Mouse (Mus musculus) v-Abl transformed pro-B cells (cell line): ENCODE results near the gene Col9a3.

Source experiments
- in situ Hi-C, 2 experiments: fragments of 400-800 bp; cut with MboI; formaldehyde crosslinking; loops; one replicate each; pipeline ENCODE4 v1.15.1; 2025; ENCODE audit not compliant: unreplicated experiment in 2 of 2

Col9a3 gene

DNA sequence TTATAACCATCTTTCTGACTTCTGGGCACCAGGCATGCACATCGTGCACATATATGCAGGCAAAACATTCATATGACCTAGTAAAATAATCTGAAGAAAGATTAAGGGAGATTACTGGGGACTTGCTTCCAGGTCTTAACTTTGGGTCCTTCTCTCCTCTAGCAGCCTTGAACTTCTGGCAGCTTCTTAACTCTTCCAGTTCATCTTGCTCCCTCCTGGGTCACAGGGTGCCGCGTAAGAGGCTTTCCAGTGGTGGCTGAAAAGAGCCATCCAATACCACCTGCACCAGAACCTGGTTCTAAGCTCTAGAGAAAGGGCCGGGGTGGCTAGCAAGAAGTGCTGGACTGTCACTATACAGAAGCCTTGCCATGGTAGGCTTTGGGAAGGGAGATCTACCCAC, at the start of gene Col9a3:
Col9a3 (plus strand) TSS at position 301 of the 400 bp plus-strand sequence.
- in situ Hi-C loops = loop anchor here in 1 of 2 experiments (25.0 kb wide), 2 partner anchors 560 to 685 kb away; partner anchors contain the start of genes Psma7 and Ss18l1

DNA sequence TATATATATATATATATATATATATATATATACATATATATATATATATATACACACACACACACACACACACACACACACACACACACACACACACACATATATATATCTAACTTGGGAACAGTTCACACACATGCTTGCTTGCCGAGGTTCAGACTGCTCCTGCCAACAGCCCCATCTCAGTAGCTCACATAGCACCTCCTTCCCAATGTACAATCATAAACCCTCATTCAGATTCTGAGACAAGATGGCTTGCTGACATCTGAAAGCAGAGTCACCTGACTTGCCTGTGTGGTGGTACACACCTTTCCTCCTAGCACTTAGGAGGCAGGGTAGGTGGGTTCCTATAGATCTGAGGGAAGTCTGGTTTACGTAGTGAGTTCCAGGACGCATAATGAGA, 45.2 kb upstream of the Col9a3 start:
- in situ Hi-C loops = loop anchor here in 1 of 2 experiments (5.0 kb wide), 1 partner anchor 60 kb away; no protein-coding TSS in a partner anchor

DNA sequence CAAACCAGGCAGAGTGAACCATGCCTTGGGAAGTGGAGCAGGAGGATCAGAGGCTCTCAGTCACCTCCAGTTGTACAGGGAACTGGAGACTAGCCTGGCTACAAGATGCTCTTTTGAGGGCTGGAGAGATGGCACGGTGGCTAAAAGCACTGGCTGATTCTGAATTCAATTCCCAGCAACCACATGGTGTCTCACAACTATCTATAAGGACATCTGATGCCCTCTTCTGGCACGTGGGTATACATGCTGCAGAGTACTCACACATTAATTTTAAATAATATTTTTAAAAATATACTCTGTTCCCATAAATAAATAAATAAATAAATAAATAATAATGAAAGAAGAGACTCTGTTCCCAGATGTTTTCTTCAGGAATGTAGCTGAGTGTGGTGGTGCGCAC, 42.4 kb upstream of the Col9a3 start:
- in situ Hi-C loops = loop anchor here (5.0 kb wide), 3 partner anchors 83 to 273 kb away; no protein-coding TSS in a partner anchor

DNA sequence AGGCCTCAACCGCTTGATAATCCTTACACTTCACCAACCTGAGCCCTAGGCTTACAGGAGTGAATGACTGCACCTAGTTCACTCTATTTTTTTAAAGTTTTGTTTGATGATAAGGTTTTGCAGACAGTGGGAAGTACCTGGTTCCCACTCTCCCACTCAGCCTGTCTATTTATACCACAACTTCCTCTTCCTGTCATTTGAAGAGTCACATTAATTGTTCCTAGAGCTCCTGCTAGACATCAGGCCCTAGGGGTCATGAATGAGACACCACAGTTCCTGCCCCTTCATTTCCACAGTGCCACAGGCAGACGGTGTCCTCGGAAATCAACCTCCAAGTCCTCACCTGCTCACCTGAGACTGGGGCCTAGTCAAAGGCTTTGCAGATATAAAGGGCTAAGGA, 41.1 kb upstream of the Col9a3 start:
- in situ Hi-C loops = loop anchor here (5.0 kb wide), 3 partner anchors 84 to 274 kb away; no protein-coding TSS in a partner anchor

DNA sequence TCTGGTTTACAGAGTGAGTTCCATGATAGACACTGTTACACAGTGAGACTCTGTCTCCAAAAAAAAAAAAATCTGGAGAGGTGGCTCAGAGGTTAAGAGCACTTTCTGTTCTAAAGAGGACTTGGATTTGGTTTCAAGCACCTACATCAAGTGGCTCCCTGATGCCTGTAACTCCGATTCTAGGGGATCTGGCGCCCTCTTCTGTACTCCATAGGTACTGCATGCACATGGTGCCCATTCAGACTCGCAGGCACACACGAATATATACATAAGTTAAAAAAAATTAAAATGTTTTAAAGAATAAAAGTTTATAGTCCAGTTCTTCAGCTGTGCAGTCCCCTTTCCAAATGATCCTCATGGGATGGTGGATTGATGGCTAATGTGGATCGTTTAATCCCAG, 37.3 kb upstream of the Col9a3 start:
- in situ Hi-C loops = loop anchor here in 1 of 2 experiments (10.0 kb wide), 1 partner anchor 195 kb away; no protein-coding TSS in a partner anchor

- in situ Hi-C loops = loop anchor here in 1 of 2 experiments (10.0 kb wide), 1 partner anchor 193 kb away; no protein-coding TSS in a partner anchor
Measured at GRCm38 (mm10) chr2:180562146-180562545, 35.4 kb upstream of the Col9a3 start.

GRCm38 (mm10) chr2:180563296-180563695, 34.3 kb upstream of the Col9a3 start:
- in situ Hi-C loops = loop anchor here in 1 of 2 experiments (10.0 kb wide), 1 partner anchor 192 kb away; no protein-coding TSS in a partner anchor

DNA sequence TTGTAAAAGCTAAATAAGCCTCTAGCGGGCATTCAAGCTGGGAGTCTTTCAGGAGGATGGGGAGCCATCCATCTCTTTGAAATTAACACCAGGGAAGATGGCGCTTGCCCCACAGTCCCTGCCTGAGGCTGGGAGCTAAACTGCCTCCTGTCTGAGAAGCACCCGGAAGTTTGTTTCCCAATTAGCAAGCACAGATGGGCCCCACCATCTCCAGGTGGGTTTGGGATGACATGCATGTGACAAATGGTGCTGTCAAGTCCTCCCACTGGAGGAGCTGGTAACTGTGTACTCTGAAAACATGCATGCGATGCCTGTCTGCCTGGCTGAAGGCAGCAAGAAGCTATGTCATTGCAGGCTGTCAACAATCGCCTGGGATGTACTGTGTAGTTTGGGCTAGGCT, 33.7 kb upstream of the Col9a3 start:
- in situ Hi-C loops = loop anchor here in 1 of 2 experiments (10.0 kb wide), 1 partner anchor 191 kb away; no protein-coding TSS in a partner anchor

GRCm38 (mm10) chr2:180566240-180566913, 31.2 kb upstream of the Col9a3 start:
- in situ Hi-C loops = loop anchor here (5.0 to 10.0 kb wide), 2 partner anchors 188 to 216 kb away; no protein-coding TSS in a partner anchor

DNA sequence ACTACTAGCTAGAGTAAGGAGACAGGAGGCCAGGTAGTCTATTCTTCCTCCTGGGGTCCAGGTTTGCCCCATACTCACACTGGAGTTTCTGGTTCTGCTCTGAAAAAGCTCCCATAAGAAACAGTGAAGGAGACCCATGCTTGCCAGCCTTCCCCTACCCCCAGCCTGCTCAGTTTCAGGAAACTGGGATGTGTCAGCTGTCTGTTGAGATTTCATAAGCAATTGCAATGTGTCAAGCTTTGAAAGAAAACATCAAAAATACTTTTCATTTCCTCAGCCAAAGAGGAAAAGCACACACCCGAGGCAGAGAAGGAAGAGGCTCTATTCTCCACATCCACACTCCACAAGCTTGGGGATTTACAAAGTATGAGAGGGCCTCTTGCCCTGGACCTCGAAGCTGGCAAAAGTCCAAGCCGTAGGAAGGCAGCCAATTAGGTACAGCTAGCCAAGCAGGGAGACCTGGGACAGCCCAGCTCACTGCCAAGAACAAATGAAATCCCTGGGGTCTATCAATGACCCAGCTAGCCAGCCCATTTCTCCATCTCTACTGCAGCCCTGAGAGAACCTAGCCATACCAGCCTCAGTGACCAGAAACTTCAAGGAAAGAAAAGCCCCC, 28.5 kb upstream of the Col9a3 start:
- in situ Hi-C loops = loop anchor here (5.0 to 10.0 kb wide), 2 partner anchors 186 to 213 kb away; no protein-coding TSS in a partner anchor

DNA sequence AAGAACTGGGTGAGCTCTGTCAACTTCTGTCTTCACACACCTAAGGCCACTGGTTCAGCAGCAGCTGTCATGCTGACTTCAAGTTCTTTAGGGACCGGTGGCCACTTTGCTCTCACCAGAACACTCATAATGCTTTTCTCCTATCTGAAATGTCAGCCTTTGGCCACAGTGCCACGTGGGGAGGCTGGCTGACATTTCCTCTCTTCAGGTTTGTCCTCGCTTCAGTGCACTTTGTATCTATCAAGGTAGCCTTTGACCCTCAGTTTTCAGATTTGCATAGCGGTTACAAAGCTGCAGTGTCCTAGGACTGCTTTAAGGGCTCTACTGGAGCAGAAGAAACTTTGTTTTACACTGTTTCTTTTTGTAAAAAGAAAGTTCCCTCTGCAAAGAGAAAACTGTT, 21.1 kb upstream of the Col9a3 start:
- in situ Hi-C loops = loop anchor here (5.0 to 25.0 kb wide), 6 partner anchors 104 to 664 kb away; partner anchors contain the start of genes Cables2 (in 1 of the 2), Psma7 (in 1 of the 2) and Ss18l1 (in 1 of the 2)

DNA sequence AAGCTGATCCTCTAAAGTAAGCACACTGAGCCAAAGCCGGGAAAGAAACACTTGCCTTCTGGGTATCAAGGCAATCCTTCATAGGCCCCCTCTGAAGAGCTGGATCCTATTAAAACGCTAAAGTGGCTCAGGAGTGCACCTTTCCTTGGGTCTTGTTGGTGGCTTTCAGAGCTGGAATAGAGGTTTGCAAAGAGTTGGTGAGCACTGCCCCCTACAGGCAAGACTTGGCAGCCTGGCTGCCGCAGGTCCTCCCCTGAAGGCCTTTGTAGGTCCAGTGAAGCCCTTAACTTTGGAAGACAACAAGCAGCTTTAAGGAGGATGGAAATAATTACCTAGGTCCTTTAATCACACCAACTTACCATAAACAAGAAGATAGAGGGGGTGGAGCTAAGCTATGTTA, 18.9 kb upstream of the Col9a3 start:
- in situ Hi-C loops = loop anchor here (5.0 to 25.0 kb wide), 6 partner anchors 106 to 666 kb away; partner anchors contain the start of genes Cables2 (in 1 of the 2), Psma7 (in 1 of the 2) and Ss18l1 (in 1 of the 2)

- in situ Hi-C loops = loop anchor here (5.0 to 25.0 kb wide), 4 partner anchors 96 to 669 kb away; partner anchors contain the start of genes Psma7 (in 1 of the 2) and Ss18l1 (in 1 of the 2)
Measured at GRCm38 (mm10) chr2:180581002-180581401, 16.6 kb upstream of the Col9a3 start, which contains the start of gene Mrgbp. Gene Mrgbp, plus strand, starts transcription at chr2:180581304.

DNA sequence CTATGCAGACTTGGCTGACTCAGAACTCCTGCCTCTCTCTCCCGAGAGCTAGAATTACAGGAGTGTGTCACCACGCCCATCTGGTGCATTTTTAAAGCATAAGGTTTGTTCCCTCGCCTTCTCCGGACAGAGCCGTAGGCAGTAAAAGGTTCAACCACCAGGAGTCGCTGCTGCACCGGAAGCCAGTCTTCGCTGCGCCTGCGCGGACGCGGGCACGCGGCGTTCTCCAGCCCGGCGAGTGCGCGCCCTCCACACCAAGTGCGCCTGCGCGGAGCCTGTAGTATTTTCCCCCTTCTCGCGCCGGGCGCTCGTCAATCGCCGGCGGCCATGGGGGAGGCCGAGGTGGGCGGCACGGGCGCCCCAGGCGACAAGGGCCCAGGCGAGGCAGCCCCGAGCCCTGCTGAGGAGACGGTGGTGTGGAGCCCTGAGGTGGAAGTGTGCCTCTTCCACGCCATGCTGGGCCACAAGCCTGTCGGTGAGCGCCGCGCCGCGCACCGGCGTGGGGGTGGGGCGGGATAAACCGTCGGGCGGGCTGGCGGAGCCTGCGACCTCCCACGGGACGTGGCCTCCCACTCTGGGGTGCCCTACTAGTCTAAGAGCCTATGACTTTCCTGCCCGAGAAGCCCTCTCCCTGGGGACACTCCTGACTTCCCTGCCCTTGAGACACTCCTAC, 15.0 kb upstream of the Col9a3 start:
- in situ Hi-C loops = loop anchor here (5.0 to 25.0 kb wide), 4 partner anchors 95 to 670 kb away; partner anchors contain the start of genes Psma7 (in 1 of the 2) and Ss18l1 (in 1 of the 2)

DNA sequence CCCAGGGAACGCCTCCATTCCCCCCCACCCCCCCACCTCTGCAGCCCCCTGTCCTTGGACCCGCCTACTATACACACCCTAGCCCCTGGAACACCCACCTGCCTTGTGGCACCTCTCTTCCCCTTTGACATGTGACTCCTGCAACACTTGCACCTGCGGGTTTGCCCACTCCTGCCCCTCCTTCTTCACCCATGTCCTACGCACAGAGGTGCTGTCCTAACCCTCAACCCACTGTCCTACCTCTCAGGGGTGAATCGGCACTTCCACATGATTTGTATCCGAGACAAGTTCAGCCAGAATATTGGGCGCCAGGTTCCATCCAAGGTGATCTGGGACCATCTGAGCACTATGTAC, 14.5 kb upstream of the Col9a3 start:
- in situ Hi-C loops = loop anchor here (5.0 to 25.0 kb wide), 4 partner anchors 94 to 671 kb away; partner anchors contain the start of genes Psma7 (in 1 of the 2) and Ss18l1 (in 1 of the 2)

DNA sequence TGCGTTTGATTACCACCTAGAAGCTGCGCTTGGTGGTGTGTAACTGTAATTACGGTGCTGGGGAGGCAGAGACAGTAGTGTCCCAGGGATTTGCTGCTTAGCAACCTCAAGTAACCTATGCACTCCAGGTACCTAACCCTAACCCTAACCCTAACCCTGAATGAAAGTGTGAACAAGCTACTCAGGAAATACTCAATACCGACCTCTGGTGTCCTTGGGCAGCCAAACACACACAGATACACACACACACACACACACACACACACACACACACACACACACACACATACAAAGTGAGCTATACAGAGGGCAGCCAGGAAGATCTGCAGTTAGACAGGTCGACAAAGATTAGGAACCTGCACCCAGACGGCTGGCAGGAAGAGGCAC, 8.9 kb upstream of the Col9a3 start:
- in situ Hi-C loops = loop anchor here in 1 of 2 experiments (25.0 kb wide), 2 partner anchors 551 to 676 kb away; partner anchors contain the start of genes Psma7 and Ss18l1

GRCm38 (mm10) chr2:180589123-180589831, 8.3 kb upstream of the Col9a3 start, which contains the start of gene Ogfr:
Gene Ogfr, plus strand, starts transcription at chr2:180589245.
- in situ Hi-C loops = loop anchor here in 1 of 2 experiments (25.0 kb wide), 2 partner anchors 552 to 677 kb away; partner anchors contain the start of genes Psma7 and Ss18l1

- in situ Hi-C loops = loop anchor here in 1 of 2 experiments (25.0 kb wide), 2 partner anchors 561 to 686 kb away; partner anchors contain the start of genes Psma7 and Ss18l1
Measured at GRCm38 (mm10) chr2:180598157-180598705, 641 bp downstream of the Col9a3 start.

DNA sequence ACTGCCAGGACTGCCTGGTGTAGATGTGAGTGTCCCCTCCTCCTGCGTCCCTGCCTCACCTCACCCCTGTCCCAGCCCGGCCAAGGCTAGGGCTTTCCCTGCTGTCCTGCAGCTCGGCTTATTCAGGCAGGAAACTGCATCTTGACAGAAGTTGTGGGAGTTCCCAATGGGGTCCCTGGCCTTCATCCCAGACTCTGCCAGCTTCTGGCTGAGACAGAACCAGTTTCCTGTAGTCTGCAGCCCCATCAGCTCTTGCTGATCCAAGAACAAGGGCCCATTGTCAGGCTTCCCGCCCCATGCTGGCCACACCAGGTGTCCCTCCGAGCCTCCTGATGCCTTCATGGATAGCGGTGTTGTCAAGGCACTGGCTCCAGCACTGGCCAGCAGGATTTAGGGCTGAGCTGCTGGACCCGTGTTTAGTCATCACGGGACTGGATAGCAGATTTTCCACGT, 3.0 kb downstream of the Col9a3 start:
- in situ Hi-C loops = no loop called here
